In the genomic region with DNA sequence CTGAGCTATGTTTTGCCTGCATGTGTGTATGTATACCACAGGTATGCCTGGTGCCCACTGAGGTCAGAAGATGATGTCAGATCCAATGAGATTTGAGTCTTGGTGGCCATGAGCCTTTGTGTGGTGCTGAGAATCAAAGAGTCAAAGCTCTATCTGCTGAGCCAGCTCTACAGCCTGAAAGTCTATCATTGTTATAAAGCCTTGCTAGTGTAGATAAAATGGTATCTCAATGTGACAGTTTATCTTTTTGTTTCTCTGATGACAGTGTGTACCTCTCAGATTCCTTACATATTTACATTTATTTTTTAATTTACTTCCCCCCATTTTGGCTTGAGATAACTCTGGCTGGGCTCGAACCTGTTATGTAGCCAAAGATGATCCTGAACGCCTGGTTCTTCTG, we compare ENCODE assay signal across 26 mouse cellular contexts. TPM values are rescaled to one million over a fixed set of nuclear protein-coding genes. Genes with fewer than 3 reads are reported as not detected.
"Had no signal": no experiment of that assay in that cellular context is flagged by ENCODE, and none has a peak within 500 bp of the region (broad histone marks: within the 10 kb centered on the region; RNA-seq: fewer than 3 reads in every experiment).

No protein-coding gene starts in this region.

- H3K9me3 ChIP-seq: heart, embryonic 13.5 days; heart, embryonic 15.5 days; hindbrain, embryonic 13.5 days; hindbrain, embryonic 15.5 days; kidney, embryonic 15.5 days; limb, embryonic 10.5 days; limb, embryonic 12.5 days; liver, embryonic 13.5 days had no signal

- DNase-seq: gastrocnemius, postnatal 14 days; gastrocnemius, postnatal 36 days; heart, adult 11 months; heart, adult 2 months; heart, postnatal 14 days; heart, postnatal 36 days; kidney, adult 11 months; kidney, adult 2 months; kidney, adult 9 months; kidney, postnatal 14 days; kidney, postnatal 36 days; layer of hippocampus, adult 9-11 months; liver; liver, embryonic 13.5 days had no signal

- H3K4me2 ChIP-seq: heart, embryonic 11.5 days; heart, embryonic 13.5 days; heart, embryonic 15.5 days; hindbrain, embryonic 13.5 days; hindbrain, embryonic 15.5 days; kidney, embryonic 15.5 days; limb, embryonic 12.5 days; liver, embryonic 13.5 days had no signal

- H3K27ac ChIP-seq: heart, adult 2 months; heart, embryonic 13.5 days; heart, embryonic 15.5 days; hindbrain, embryonic 13.5 days; hindbrain, embryonic 15.5 days; hindbrain, postnatal 0 days; kidney, embryonic 15.5 days; kidney, postnatal 0 days; left cerebral cortex, adult 2 months; limb, embryonic 10.5 days; limb, embryonic 12.5 days; liver, embryonic 13.5 days had no signal

- H3K4me3 ChIP-seq: heart, adult 2 months; heart, embryonic 13.5 days; heart, embryonic 15.5 days; hindbrain, embryonic 13.5 days; hindbrain, embryonic 15.5 days; kidney, embryonic 15.5 days; left cerebral cortex, adult 2 months; limb, embryonic 10.5 days; limb, embryonic 12.5 days; liver, embryonic 13.5 days had no signal

- H3K27me3 ChIP-seq: heart, embryonic 13.5 days; heart, embryonic 15.5 days; hindbrain, embryonic 13.5 days; hindbrain, embryonic 15.5 days; kidney, embryonic 15.5 days; liver, embryonic 13.5 days had no signal

- ATAC-seq: hindbrain, postnatal 0 days; intestine, embryonic 16.5 days had no signal

- H3K9ac ChIP-seq: heart, embryonic 13.5 days; heart, embryonic 15.5 days; hindbrain, embryonic 13.5 days; hindbrain, embryonic 15.5 days; kidney, embryonic 15.5 days; limb, embryonic 12.5 days; liver, embryonic 13.5 days had no signal

- H3K36me3 ChIP-seq: heart, embryonic 13.5 days; heart, embryonic 15.5 days; hindbrain, embryonic 13.5 days; hindbrain, embryonic 15.5 days; kidney, embryonic 15.5 days; limb, embryonic 10.5 days; limb, embryonic 12.5 days; liver, embryonic 13.5 days had no signal

RNA-seq across cellular contexts. Expression of a gene that starts 59.9 kb away (rescaled TPM):
- polyA plus RNA-seq: limb, embryonic 10.5 days had no signal
